Mouse (Mus musculus) monocyte, adult 2 months (primary cell): ENCODE results near the gene Lrrc10.
"Not testable (repeated sequence)": the region's sequence is repeated elsewhere in the genome, so short reads cannot be mapped to it uniquely, and the experiment has no call there.

ENCODE experiments used
- DNase-seq, 2 experiments: peaks; one replicate each; pipeline ENCODE4 v3.0.0; 2022; ENCODE audit warnings: low spot score in 2 of 2, low read depth in 1 of 2

Lrrc10 gene

GRCm38 (mm10) chr10:117045175-117046056 lies at the start of gene Lrrc10:
Gene Lrrc10, plus strand, starts transcription at chr10:117045341.
- no peak for DNase-seq

- DNase-seq = no peak
These were observed 49.4 kb upstream of the Lrrc10 start for GRCm38 (mm10) chr10:116995584-116996235.

- no peak for DNase-seq
These were observed 48.9 kb upstream of the Lrrc10 start for GRCm38 (mm10) chr10:116996236-116996600.

GRCm38 (mm10) chr10:116998716-116999455 lies 46.3 kb upstream of the Lrrc10 start:
- DNase-seq = no peak

- no peak for DNase-seq
These were observed 44.2 kb upstream of the Lrrc10 start for GRCm38 (mm10) chr10:117000975-117001374.

GRCm38 (mm10) chr10:117004695-117005094 lies 40.4 kb upstream of the Lrrc10 start:
- no peak for DNase-seq

- DNase-seq = no peak
These were observed 39.3 kb upstream of the Lrrc10 start for GRCm38 (mm10) chr10:117005707-117006464.

GRCm38 (mm10) chr10:117009691-117010090 lies 35.5 kb upstream of the Lrrc10 start:
- no peak for DNase-seq

- no peak for DNase-seq
These were observed 34.1 kb upstream of the Lrrc10 start for GRCm38 (mm10) chr10:117011047-117011446.

- DNase-seq = no peak
These were observed 31.3 kb upstream of the Lrrc10 start for GRCm38 (mm10) chr10:117013689-117014390.

GRCm38 (mm10) chr10:117014565-117014964 lies 30.6 kb upstream of the Lrrc10 start:
- DNase-seq = no peak

GRCm38 (mm10) chr10:117018281-117018840 lies 26.8 kb upstream of the Lrrc10 start:
- DNase-seq = no peak

- no peak for DNase-seq
These were observed 24.0 kb upstream of the Lrrc10 start for GRCm38 (mm10) chr10:117021020-117021754.

- DNase-seq = no peak
These were observed 21.4 kb upstream of the Lrrc10 start for GRCm38 (mm10) chr10:117023693-117024092.

- DNase-seq = not testable (repeated sequence)
These were observed 19.4 kb upstream of the Lrrc10 start for GRCm38 (mm10) chr10:117025776-117026175.

GRCm38 (mm10) chr10:117026176-117026575 lies 19.0 kb upstream of the Lrrc10 start:
- no peak for DNase-seq

- DNase-seq = no peak
These were observed 14.0 kb upstream of the Lrrc10 start for GRCm38 (mm10) chr10:117031160-117031559.

GRCm38 (mm10) chr10:117033785-117034184 lies 11.4 kb upstream of the Lrrc10 start:
- DNase-seq = peak; percentile 11 to 35

- DNase-seq = no peak
These were observed 4.8 kb upstream of the Lrrc10 start for GRCm38 (mm10) chr10:117040355-117040754.
